Mouse (Mus musculus) thymus, adult 2 months (tissue): ENCODE measurements around the gene Gm42906. TPM values are rescaled to one million over a fixed set of nuclear protein-coding genes. Genes with fewer than 3 reads are reported as not detected.

ENCODE experiments used
- DNase-seq: peaks from one replicate; pipeline ENCODE4 v3.0.0; 2021
- H3K27ac ChIP-seq: fragments of 200-500 bp; 2 replicates; pipeline ENCODE4 v1.5.1; 2012; ENCODE audit warnings: low read length, control low read depth; ENCODE audit not compliant: control insufficient read depth, insufficient read depth
- H3K27me3 ChIP-seq: fragments of 200-500 bp; 2 replicates; pipeline ENCODE4 v1.6.1; 2012; ENCODE audit warnings: mild to moderate bottlenecking, low read length, moderate library complexity, mixed read lengths; ENCODE audit not compliant: control insufficient read depth, insufficient read depth
- H3K36me3 ChIP-seq: fragments of 200-500 bp; 2 replicates; pipeline ENCODE4 v1.6.1; 2012; ENCODE audit warnings: mild to moderate bottlenecking, low read length, moderate library complexity; ENCODE audit not compliant: control insufficient read depth, insufficient read depth
- H3K4me1 ChIP-seq: fragments of 200-500 bp; replicated peaks from 2 replicates; pipeline ENCODE4 v1.6.1; 2012; ENCODE audit warnings: low read length; ENCODE audit not compliant: control insufficient read depth, insufficient read depth
- H3K4me3 ChIP-seq: fragments of 200-500 bp; 2 replicates; pipeline ENCODE4 v1.5.1; 2012; ENCODE audit warnings: mild to moderate bottlenecking, low read length, control low read depth, moderate library complexity; ENCODE audit not compliant: control insufficient read depth, insufficient read depth
- CTCF ChIP-seq: fragments of 200-500 bp; IDR thresholded peaks from 2 replicates; pipeline ENCODE4 v1.5.1; 2012; ENCODE audit warnings: mild to moderate bottlenecking, control low read depth, low read length, moderate library complexity, borderline replicate concordance; ENCODE audit not compliant: control insufficient read depth, poor library complexity, insufficient read depth; ENCODE audit errors: extremely low read depth
- POLR2A ChIP-seq: fragments of 200-500 bp; IDR thresholded peaks from 2 replicates; pipeline ENCODE4 v1.6.1; 2012; ENCODE audit warnings: mild to moderate bottlenecking, low read length, control low read depth, moderate library complexity; ENCODE audit not compliant: control insufficient read depth, poor library complexity, insufficient read depth; ENCODE audit errors: extremely low read depth
- WGBS: fragments of 180-500 bp; shearing (Covaris S2); methylation state at CpG from one replicate; pipeline ENCODE4 v1.1.7; 2018; 5-methylcytosine and 5-hydroxymethylcytosine counted together
- polyA plus RNA-seq: library from polyadenylated mRNA; depleted of rRNA; stranded (reverse); fragments of >200 nt; gene quantifications from 2 replicates; pipeline ENCODE4 v1.2.3, GENCODE M21; 2012

Gene Gm42906
- polyA plus RNA-seq, 1 experiment, result not detected

DNA sequence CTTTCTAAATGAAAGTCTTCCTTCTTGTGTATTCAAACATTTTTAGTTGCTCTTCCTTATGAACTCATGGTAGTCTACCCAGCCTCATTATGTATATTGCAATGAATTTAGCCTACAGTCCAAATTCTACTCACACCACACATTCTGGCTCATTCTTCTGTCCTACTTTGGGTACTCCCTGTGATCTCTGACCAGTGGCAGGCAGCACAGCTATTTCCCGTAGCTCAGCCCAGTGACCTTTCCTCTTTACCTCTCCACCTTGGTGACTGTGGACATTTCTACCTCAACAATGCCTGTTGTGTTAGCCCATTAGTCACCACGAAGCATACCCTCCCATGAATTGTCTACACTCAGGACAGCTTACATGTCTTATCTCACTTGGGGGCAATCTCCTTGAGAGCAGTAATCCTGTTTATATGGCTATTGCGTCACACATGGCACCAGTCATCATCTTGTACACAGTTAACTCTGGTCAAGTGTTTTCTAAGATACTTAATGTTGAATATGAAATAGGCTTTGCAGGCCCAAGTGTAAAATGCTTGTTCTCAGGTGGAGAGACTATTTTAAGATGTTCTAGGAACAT, 257.7 kb downstream of the Gm42906 start:
- no peak for DNase-seq
- TF ChIP-seq POLR2A (no peak), CTCF (no peak)
- H3K4me1 ChIP-seq, result no peaks in the 10 kb centered on the region
- WGBS, result 92% methylated on average over 3 of the region's 3 CpGs
- H3K4me3 ChIP-seq, result no peak overlapping the region
- H3K27ac ChIP-seq, result no peak overlapping the region
- H3K27me3 ChIP-seq, result no peaks in the 10 kb centered on the region
- no peaks in the 10 kb centered on the region for H3K36me3 ChIP-seq

DNA sequence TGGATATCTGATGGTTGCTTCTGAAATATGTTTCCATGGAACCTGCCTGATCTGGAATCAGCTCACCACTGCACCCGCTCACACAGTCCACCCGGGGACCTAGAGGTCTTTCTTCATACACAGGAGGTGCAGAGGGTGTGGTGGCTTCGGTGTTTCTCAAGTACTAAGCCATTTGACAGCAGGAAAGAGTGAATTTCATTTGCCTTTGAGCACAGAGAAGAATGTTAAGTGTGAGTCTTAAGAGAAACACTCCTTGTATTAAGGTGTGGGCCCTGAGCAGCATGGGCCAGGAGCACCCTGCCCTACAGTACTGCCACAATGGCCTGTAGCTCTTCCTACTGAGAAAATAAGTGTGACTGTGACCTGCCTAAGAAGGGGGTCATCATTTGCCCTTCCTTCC, 259.8 kb downstream of the Gm42906 start:
- Histone ChIP-seq H3K27ac (no peak overlapping the region), H3K27me3 (no peaks in the 10 kb centered on the region), H3K36me3 (no peaks in the 10 kb centered on the region), H3K4me3 (no peak overlapping the region), H3K4me1 (no peaks in the 10 kb centered on the region)
- WGBS, result 91% methylated on average over 3 of the region's 3 CpGs
- no peak for TF ChIP-seq CTCF
- no peak for TF ChIP-seq POLR2A
- DNase-seq, result no peak

DNA sequence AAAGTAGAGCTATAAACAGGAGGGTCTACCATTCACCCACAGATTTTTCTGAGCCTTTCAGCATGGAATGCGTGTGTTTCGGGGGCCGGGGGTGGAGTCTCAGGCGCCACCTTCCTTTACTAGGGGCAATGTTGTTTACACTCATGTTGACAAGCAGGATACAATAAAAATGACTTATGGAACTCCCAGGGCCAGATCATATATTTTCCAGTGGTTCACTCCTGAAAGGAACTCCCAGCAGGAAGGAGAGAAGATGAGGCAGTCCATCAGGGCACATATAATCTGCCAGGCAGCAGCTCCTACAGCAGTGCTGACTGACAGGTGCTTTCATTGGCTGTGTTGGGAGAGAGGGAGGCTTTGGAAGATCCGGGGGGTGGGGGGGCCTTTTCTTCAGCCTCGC, 260.3 kb downstream of the Gm42906 start:
- H3K36me3 ChIP-seq, result no peaks in the 10 kb centered on the region
- no peak for DNase-seq
- 95% methylated on average over 6 of the region's 6 CpGs for WGBS
- no peak overlapping the region for H3K4me3 ChIP-seq
- TF ChIP-seq CTCF (no peak), POLR2A (no peak)
- no peaks in the 10 kb centered on the region for H3K4me1 ChIP-seq
- H3K27me3 ChIP-seq, result no peaks in the 10 kb centered on the region
- H3K27ac ChIP-seq, result no peak overlapping the region

DNA sequence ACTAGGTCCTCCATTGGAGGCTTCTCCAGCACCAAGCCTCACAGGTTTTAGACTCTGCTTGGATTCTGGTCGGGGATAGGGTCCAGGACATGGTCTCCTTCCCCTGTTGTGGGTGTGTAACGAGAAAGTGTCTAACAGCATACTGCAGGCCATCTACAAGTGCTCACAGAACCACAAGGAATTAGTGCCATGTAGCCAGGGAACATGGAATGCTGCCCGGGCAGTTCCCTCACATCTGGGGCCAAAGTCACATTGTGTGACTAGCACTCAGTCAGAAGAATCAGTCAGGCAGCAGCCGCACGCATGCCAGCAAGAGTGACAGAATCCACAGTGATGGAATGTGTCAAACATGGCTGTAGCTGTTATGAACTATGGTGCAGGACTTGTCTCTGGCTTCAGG, 261.7 kb downstream of the Gm42906 start:
- no peak overlapping the region for H3K4me3 ChIP-seq
- no peak for DNase-seq
- TF ChIP-seq POLR2A (no peak), CTCF (no peak)
- no peaks in the 10 kb centered on the region for H3K27me3 ChIP-seq
- H3K27ac ChIP-seq, result no peak overlapping the region
- H3K36me3 ChIP-seq, result no peaks in the 10 kb centered on the region
- H3K4me1 ChIP-seq, result no peaks in the 10 kb centered on the region
- WGBS, result 93% methylated on average over 5 of the region's 5 CpGs

- Histone ChIP-seq H3K4me3 (no peak overlapping the region), H3K27me3 (no peaks in the 10 kb centered on the region), H3K4me1 (no peaks in the 10 kb centered on the region), H3K36me3 (no peaks in the 10 kb centered on the region), H3K27ac (no peak overlapping the region)
- 96% methylated on average over 6 of the region's 6 CpGs for WGBS
- no peak for DNase-seq
- TF ChIP-seq POLR2A, result no peak
- TF ChIP-seq CTCF, result no peak
Observed at GRCm38 (mm10) chr5:151165381-151166016, 262.5 kb downstream of the Gm42906 start.

GRCm38 (mm10) chr5:151164815-151165214, 263.1 kb downstream of the Gm42906 start:
- no peak for TF ChIP-seq POLR2A
- TF ChIP-seq CTCF, result no peak
- DNase-seq, result no peak
- Histone ChIP-seq H3K27ac (no peak overlapping the region), H3K4me3 (no peak overlapping the region), H3K4me1 (no peaks in the 10 kb centered on the region), H3K27me3 (no peaks in the 10 kb centered on the region), H3K36me3 (no peaks in the 10 kb centered on the region)
- 93% methylated on average over 4 of the region's 4 CpGs for WGBS

DNA sequence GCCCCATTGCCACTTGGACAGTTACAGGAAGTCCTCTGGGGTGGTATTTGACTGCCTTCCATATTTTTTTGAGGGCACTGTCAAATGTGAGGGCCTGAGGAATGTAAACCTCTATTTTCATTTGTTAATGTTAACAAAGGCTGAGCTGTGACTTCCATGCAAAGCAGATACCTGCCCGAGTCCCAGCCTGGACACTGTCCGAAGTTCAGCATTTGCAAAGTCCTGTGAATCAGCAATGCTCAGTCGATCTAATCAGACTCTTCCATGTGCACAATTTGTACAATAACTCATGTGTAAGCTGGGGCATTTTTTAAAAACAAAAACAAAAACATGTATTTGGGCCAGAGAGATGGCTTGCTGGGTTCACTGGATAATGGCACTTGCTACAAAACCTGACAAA, 265.3 kb downstream of the Gm42906 start:
- 94% methylated on average over 3 of the region's 3 CpGs for WGBS
- H3K27me3 ChIP-seq, result no peaks in the 10 kb centered on the region
- DNase-seq, result no peak
- TF ChIP-seq CTCF (no peak), POLR2A (no peak)
- H3K4me1 ChIP-seq, result no peaks in the 10 kb centered on the region
- no peak overlapping the region for H3K4me3 ChIP-seq
- no peaks in the 10 kb centered on the region for H3K36me3 ChIP-seq
- no peak overlapping the region for H3K27ac ChIP-seq
